Mouse (Mus musculus): ENCODE measurements around the gene Ring1.

Ring1 gene

DNA sequence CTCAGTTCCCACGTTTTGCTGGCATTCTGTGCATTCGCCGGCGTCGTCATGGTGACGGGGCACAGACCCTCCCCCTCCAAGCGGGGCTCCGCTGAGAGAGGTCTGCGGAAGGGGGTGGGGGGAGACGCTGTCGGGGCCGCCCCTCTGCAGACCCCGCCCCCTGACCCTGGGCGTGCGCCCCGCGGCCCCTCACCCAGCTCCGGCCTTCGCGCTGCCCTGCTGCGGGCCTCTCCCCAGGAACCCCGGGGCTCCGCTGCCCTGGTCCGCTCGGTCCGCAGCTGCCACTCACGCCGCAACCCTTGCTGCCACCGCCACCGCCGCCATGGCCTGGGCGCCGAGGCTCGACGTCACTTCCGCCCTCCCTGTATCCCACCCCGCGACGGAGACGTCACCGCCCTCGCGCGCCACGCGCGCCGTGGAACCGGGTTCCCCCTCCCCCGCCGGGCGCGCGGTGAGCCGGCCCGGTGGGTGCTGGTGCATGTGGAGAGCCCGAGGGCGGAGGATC is at the start of gene Ring1:
TSS of gene Ring1 (minus strand) at position 364 of the 505 bp plus-strand sequence.
- peak; percentile 90 for DNase-seq

GRCm38 (mm10) chr17:34072091-34072490 is 47.6 kb upstream of the Ring1 start:
- DNase-seq: no peak

- no peak for DNase-seq
These were observed 44.4 kb upstream of the Ring1 start for GRCm38 (mm10) chr17:34068864-34069263.

DNA sequence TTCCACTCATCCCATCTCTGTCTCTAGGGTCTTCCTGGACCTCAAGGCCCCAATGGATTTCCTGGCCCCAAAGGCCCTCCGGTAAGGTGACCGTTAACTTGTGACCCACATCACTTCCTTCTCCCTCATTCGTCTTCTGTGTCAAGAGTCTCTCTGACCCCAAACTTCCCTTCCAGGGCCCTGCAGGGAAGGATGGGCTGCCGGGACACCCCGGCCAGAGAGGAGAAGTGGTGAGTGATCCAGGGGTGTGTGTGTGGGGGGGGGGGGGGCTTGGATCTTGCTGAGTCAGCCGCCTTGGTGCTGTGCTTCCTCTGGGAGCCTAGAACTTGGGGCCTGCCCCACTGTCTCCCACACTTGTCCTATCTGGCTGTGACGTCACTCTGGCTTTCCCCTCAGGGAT is 32.7 kb upstream of the Ring1 start:
- no peak for DNase-seq

DNA sequence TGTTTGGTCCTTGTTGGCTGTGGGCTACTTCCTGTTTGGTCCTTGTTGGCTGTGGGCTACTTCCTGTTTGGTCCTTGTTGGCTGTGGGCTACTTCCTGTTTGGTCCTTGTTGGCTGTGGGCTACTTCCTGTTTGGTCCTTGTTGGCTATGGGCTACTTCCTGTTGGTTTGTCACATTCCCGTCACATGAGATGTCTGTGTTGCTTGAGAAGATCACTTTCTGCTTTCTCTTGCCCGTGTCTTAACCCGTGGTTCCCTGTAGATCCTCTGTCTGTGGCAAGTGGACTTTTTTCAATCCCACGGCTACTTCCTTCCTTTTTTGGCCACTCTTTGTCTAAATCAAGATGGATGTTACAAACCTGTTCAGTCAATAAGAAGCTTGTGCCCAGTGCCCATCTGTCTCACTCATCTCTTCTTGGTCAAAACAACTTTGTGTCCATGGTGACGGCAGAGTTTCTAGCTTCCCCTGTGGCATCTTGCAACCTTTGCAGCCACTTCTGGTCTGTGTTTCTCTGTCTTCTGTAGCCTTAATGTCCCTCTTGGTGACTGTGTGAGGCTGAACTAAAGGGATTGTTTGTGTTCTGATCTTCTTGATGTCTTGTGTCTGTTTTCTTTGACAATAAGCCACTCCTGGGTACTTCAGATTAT is 23.0 kb upstream of the Ring1 start:
- no peak for DNase-seq

- no peak for DNase-seq
These were observed 21.5 kb upstream of the Ring1 start for GRCm38 (mm10) chr17:34045941-34046340.

GRCm38 (mm10) chr17:34039562-34040450 is 15.3 kb upstream of the Ring1 start:
- no peak for DNase-seq

DNA sequence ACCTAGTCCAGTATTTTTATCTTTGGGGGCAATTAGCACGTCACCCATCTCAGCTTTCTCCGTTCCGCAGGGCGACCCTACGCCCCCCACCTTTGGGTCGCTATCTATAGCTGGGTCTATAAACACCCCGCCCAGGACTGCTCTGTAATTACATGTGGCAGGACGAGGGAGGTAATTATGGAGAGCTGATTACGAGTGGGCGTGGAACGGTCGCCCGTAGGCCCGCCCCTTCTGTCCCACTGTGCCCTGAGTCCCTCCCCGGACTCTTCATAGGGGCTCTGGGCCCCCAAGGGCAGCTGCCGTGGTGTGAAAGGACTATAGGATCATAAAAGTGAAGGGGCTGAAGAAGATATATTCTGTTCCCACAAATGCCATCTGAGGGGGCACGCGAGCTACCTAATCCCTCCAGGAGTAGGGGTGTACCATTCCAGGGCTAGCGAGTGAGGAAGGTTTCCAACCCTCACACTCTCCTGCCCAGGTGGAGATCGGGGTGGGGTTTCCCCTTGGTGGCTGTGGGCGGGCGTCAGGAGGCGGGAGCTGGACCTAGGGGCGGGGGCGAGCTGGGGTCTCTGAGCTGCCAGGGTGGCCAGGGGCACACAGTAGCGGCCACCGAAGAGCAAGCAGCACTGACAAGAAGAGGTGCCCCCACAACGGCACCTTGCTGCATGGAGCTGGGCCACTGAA is 14.5 kb upstream of the Ring1 start, which contains the start of gene Col11a2:
TSS of gene Col11a2 (plus strand) at position 560 of the 684 bp plus-strand sequence.
- DNase-seq: no peak

- DNase-seq: no peak
These were observed 14.0 kb upstream of the Ring1 start for GRCm38 (mm10) chr17:34038440-34038839.

GRCm38 (mm10) chr17:34037241-34037640 is 12.8 kb upstream of the Ring1 start:
- DNase-seq: no peak

- DNase-seq: peak; percentile 71
These were observed 12.2 kb upstream of the Ring1 start for GRCm38 (mm10) chr17:34036647-34037046.

GRCm38 (mm10) chr17:34035517-34035916 is 11.0 kb upstream of the Ring1 start:
- no peak for DNase-seq

DNA sequence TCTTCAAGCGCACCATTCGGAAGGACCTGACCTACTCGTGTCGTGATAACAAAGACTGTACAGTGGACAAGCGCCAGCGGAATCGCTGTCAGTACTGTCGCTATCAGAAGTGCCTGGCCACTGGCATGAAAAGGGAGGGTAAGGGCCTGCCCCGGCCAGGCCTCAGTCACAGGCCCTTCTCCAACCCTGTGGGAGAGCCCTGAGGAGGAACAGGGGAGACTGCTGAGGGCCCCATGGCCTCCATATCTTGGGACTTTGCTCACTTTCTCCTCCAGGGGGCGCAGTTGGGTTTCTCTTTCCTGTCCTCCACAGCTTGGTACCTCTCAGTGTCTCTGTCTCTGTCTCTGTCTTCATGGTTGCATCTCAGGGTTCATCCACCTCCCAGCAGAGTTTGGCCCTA is 9.6 kb upstream of the Ring1 start:
- peak; percentile 67 for DNase-seq

DNA sequence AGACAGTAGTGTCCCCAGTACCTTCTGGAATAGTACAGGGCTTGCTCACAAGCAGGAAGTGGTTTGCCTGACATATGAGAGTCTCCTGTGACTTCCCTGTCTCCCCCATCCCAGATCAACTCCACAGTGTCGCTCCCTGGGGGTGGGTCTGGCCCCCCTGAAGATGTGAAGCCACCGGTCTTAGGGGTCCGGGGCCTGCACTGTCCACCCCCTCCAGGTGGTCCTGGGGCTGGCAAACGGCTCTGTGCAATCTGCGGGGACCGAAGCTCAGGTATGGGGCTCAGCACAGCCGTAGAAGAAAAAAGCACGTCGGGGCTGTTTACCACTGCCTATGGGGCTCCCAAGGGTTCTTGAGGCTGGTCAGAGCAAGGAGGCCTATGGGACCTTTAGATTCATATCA is 9.0 kb upstream of the Ring1 start:
- no peak for DNase-seq

DNA sequence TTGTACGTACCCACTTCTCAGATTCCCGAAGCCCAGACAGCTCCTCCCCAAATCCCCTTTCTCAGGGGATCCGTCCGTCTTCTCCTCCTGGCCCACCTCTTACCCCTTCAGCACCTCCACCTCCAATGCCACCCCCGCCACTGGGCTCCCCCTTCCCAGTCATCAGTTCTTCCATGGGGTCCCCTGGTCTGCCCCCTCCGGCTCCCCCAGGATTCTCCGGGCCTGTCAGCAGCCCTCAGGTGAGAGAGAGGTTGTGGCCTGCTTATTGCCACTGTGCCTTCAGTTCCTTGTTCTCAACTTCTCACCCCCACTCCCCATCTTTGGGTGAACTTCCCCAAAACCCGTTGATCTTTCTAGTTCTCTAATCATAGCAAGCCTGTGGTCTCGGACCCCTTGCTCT is 8.3 kb upstream of the Ring1 start:
- no peak for DNase-seq

DNA sequence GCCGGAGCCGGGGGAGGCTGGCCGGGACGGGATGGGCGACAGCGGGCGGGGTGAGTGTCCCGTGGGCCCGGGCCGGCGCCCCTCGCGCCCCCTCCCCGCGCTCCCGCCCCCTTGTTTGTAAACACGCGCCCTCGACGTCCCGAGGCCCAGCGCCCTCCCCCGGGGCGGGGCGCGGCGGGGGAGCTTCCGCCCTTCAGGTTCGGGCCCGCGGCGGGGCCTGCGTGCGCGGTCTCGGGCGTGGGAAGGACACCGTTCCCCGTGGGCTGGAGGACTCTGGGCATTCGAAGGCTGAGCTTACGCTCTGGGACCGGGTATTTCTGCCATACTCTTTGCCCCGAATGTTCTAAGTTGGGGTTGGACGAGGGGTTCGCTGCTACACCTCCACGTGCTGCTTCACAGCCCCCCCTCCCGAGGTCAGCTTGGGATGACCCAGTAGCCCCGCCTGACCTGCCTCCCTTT is 7.7 kb upstream of the Ring1 start:
- peak; percentile 86 for DNase-seq

DNA sequence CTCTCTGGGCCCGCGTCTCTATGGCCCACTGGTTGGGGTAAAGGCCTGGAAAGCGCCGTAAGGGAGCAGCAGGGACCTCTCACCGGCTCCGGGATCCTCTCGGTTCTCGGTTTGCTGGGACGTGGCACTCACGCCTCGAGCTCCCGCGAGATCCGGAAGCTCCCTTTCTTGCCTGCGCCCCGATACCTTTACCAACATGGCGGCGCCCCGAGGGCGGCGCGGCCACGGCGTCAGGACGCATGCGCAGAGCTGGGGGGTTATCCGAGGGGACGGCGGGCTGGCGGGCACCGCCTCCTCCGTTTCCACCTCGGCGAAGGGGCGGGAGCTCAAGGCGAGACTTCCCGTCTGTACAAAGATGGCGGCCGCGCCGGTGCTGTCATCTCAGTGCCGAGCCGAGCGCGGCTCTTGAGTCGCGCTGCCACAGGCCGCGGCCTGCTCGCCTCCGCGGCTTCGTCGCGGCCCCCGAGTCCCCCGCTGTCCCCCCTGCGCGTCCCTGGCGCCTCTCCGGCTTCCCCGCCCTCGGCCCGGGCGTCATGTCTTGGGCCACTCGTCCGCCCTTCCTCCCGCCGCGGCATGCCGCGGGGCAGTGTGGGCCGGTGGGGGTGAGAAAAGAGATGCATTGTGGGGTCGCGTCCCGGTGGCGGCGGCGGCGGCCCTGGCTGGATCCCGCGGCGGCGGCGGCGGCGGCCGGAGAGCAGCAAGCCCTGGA is 7.1 kb upstream of the Ring1 start, which contains the start of the genes Slc39a7 and Rxrb:
TSS of gene Slc39a7 (minus strand) at position 218 of the 709 bp plus-strand sequence.
TSS of gene Rxrb (plus strand) at position 348 of the 709 bp plus-strand sequence.
- peak; percentile 98 for DNase-seq

- DNase-seq: no peak
These were observed 6.4 kb upstream of the Ring1 start for GRCm38 (mm10) chr17:34030861-34031326.

DNA sequence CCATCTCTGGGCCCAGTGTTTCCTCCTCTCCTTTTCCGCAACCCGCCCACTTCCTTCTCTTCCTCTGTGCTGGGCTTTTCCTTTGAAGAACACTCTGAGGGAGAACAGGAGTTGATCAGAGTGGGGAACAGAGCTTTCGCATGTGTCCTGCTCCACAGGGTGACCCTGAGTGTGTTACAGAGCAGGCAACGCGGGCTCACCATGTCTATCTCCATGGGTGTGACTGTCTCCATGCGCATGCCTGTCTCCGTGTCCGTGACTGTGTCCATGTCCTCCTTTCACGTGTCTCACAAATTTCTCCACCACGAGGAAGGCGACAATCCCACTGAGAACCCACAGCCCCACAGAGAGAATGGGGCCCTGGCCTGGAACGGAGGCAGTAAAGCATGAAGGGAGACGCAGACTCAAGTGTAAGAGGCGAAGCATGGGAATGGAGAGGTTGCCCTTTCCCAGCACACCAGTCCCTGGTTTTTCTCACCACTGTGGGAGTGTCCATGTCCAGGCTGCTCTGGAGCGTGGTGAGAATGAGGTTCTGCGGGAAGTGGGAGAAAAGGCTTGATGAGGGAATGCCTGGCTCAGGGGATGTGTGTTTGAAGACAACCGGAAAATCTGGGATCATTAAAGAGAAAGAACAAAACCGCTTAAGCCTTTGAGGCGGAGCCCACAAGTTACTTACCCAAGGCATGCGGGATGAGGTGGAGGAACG is 5.6 kb upstream of the Ring1 start:
- no peak for DNase-seq

DNA sequence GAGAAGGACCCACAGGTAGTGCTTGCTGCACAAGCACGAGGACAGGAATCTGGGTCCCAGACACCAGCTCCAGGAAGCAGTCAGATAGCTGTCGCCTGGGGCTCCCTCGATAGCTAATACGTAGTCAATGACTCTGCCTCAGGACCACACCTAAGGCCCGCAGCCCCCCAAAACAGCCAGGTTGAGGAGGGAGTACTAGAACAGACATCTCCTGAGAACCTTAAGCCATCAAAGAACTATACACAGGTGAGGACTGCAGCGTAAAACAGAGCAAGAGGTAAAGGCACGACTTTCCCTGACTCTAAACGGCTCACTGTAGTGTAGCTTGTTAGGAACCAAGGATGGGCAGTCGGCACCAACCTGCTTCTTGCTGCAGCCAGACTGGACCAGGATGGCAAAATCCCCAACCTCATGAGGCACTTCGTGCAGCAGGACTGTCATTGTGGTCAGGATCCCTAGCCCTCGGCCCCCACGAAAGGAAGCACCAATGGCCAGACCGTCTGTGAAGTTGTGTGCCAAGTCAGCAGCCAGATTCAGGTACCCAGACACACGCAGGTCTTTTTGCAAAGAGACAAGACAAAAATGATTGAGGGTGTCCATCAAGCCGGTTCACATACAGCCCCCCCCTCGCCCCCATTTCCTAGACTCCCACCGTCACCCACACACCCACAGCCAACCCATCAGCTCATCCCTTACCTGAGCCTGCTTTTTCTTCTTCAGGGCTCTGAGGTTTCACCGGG is 4.8 kb upstream of the Ring1 start:
- DNase-seq: no peak
